Mouse (Mus musculus) intestine, postnatal 0 days (tissue): ENCODE results near the gene Rtn4rl1. TPM values are rescaled to one million over a fixed set of nuclear protein-coding genes. Genes with fewer than 3 reads are reported as not detected.

Experiments
- ATAC-seq: fragments of 200-750 bp; cut with Nextera tagmentation; 2 replicates; pipeline ENCODE4 v1.8.0; 2017; ENCODE audit warnings: mild to moderate bottlenecking, moderate TSS enrichment, moderate library complexity
- H3K27ac ChIP-seq: fragments of 300-500 bp; sonication (generic); 2 replicates; pipeline ENCODE4 v1.5.1; 2014; ENCODE audit warnings: mild to moderate bottlenecking, low read depth, low read length, moderate library complexity
- H3K27me3 ChIP-seq: fragments of 300-500 bp; sonication (generic); replicated peaks from 2 replicates; pipeline ENCODE4 v1.6.1; 2014; ENCODE audit warnings: low read length, mixed read lengths; ENCODE audit not compliant: control insufficient read depth, insufficient read depth
- H3K36me3 ChIP-seq: fragments of 300-500 bp; sonication (generic); 2 replicates; pipeline ENCODE4 v1.6.1; 2014; ENCODE audit warnings: mild to moderate bottlenecking, moderate library complexity; ENCODE audit not compliant: control insufficient read depth, insufficient read depth
- H3K4me1 ChIP-seq: fragments of 300-500 bp; sonication (generic); replicated peaks from 2 replicates; pipeline ENCODE4 v1.6.1; 2014; ENCODE audit warnings: antibody characterized with exemption, low read length, mixed read lengths; ENCODE audit not compliant: control insufficient read depth, insufficient read depth
- H3K4me2 ChIP-seq: fragments of 300-500 bp; sonication (generic); replicated peaks from 2 replicates; pipeline ENCODE4 v1.6.1; 2014; ENCODE audit warnings: low read depth, mild to moderate bottlenecking, moderate library complexity
- H3K4me3 ChIP-seq: fragments of 300-500 bp; sonication (generic); 2 replicates; pipeline ENCODE4 v1.5.1; 2014; ENCODE audit warnings: low read depth, low read length
- H3K9ac ChIP-seq: fragments of 300-500 bp; sonication (generic); 2 replicates; pipeline ENCODE4 v1.6.1; 2014; ENCODE audit warnings: mild to moderate bottlenecking, low read depth, low read length
- H3K9me3 ChIP-seq: fragments of 300-500 bp; sonication (generic); 2 replicates; pipeline ENCODE4 v1.6.1; 2016; ENCODE audit warnings: mixed run types; ENCODE audit not compliant: control insufficient read depth
- CTCF ChIP-seq: sonication (generic); IDR thresholded peaks from 2 replicates; pipeline ENCODE4 v1.5.1; 2016; ENCODE audit warnings: low read depth, mild to moderate bottlenecking, control low read depth, antibody characterized with exemption, moderate library complexity
- WGBS: fragments of 180-500 bp; shearing (Covaris S2); extraction: QIAGEN DNeasy Blood & Tissue Kit; methylation state at CpG from one replicate; pipeline ENCODE4 v1.1.7; 2014; 5-methylcytosine and 5-hydroxymethylcytosine counted together
- polyA plus RNA-seq: library from polyadenylated mRNA; unstranded; fragments of >200 nt; fragmentation: Nextera tagmentation; extraction: Ambion mirVana; gene quantifications from 2 replicates; pipeline ENCODE4 v1.2.1, GENCODE M21; 2015

The Rtn4rl1 gene
- polyA plus RNA-seq, result 1.5 and 1.8 TPM in 2 replicates

GRCm38 (mm10) chr11:75193256-75194071 is at the start of gene Rtn4rl1:
TSS of gene Rtn4rl1 (plus strand) at chr11:75193783.
- H3K9me3 ChIP-seq, result no peaks in the 10 kb centered on the region
- H3K9ac ChIP-seq, result peak within 1 kb of the TSS; percentile 34; the same call in 1 of the 2 replicates
- H3K4me1 ChIP-seq, result peaks cover 5% of the 10 kb centered on the region; the same call in 1 of the 2 replicates
- ATAC-seq, result peak; percentile 10; the same call in 1 of the 2 replicates
- WGBS, result under 1% methylated on average over 80 of the region's 84 CpGs
- peaks cover 29% of the 10 kb centered on the region for H3K27me3 ChIP-seq
- peak within 1 kb of the TSS; percentile 61 for H3K4me3 ChIP-seq
- peak within 1 kb of the TSS; percentile 95 for H3K4me2 ChIP-seq
- H3K36me3 ChIP-seq, result no peaks in the 10 kb centered on the region
- TF ChIP-seq CTCF, result 0 out of 2 replicates have a peak, but pooled peaks have one; percentile 1
- H3K27ac ChIP-seq, result no peak within 1 kb of the TSS

- no peaks in the 10 kb centered on the region for H3K27me3 ChIP-seq
- H3K36me3 ChIP-seq, result peaks cover 33% of the 10 kb centered on the region
- H3K9ac ChIP-seq, result no peak overlapping the region
- 80% methylated on average over 2 of the region's 2 CpGs for WGBS
- H3K9me3 ChIP-seq, result no peaks in the 10 kb centered on the region
- H3K27ac ChIP-seq, result no peak overlapping the region
- no peak for ATAC-seq
- no peak for TF ChIP-seq CTCF
- H3K4me2 ChIP-seq, result no peak overlapping the region
- H3K4me1 ChIP-seq, result peaks cover 24% of the 10 kb centered on the region
- no peak overlapping the region for H3K4me3 ChIP-seq
These were observed 47.7 kb upstream of the Rtn4rl1 start for GRCm38 (mm10) chr11:75145841-75146240.

GRCm38 (mm10) chr11:75147106-75147845 is 46.3 kb upstream of the Rtn4rl1 start:
- Histone ChIP-seq H3K4me2 (no peak overlapping the region), H3K27me3 (no peaks in the 10 kb centered on the region), H3K36me3 (peaks cover 33% of the 10 kb centered on the region), H3K9ac (no peak overlapping the region), H3K4me1 (peaks cover 13% of the 10 kb centered on the region), H3K27ac (peak overlapping the region; percentile 74), H3K9me3 (no peaks in the 10 kb centered on the region), H3K4me3 (no peak overlapping the region)
- 17% methylated on average over 11 of the region's 11 CpGs for WGBS
- peak; percentile 46 for ATAC-seq
- no peak for TF ChIP-seq CTCF

GRCm38 (mm10) chr11:75147846-75148168 is 45.8 kb upstream of the Rtn4rl1 start:
- peak; percentile 43; the same call in 1 of the 2 replicates for TF ChIP-seq CTCF
- 9% methylated on average over 3 of the region's 3 CpGs for WGBS
- Histone ChIP-seq H3K27ac (peak overlapping the region; percentile 74), H3K36me3 (peaks cover 29% of the 10 kb centered on the region), H3K27me3 (no peaks in the 10 kb centered on the region), H3K9me3 (no peaks in the 10 kb centered on the region), H3K4me1 (peaks cover 13% of the 10 kb centered on the region), H3K9ac (no peak overlapping the region), H3K4me2 (no peak overlapping the region), H3K4me3 (no peak overlapping the region)
- peak; percentile 93 for ATAC-seq

- H3K4me1 ChIP-seq, result peaks cover 13% of the 10 kb centered on the region
- H3K4me2 ChIP-seq, result no peak overlapping the region
- H3K27me3 ChIP-seq, result no peaks in the 10 kb centered on the region
- ATAC-seq, result no peak
- TF ChIP-seq CTCF, result no peak
- no peak overlapping the region for H3K9ac ChIP-seq
- WGBS, result 75% methylated on average over 11 of the region's 11 CpGs
- peaks cover 27% of the 10 kb centered on the region for H3K36me3 ChIP-seq
- H3K4me3 ChIP-seq, result no peak overlapping the region
- H3K9me3 ChIP-seq, result no peaks in the 10 kb centered on the region
- H3K27ac ChIP-seq, result peak overlapping the region; percentile 74
These were observed 45.1 kb upstream of the Rtn4rl1 start for GRCm38 (mm10) chr11:75148332-75149035.

GRCm38 (mm10) chr11:75150346-75150745 is 43.2 kb upstream of the Rtn4rl1 start:
- no peak overlapping the region for H3K4me3 ChIP-seq
- peaks cover 13% of the 10 kb centered on the region for H3K4me1 ChIP-seq
- no peak overlapping the region for H3K9ac ChIP-seq
- ATAC-seq, result no peak
- TF ChIP-seq CTCF, result no peak
- H3K9me3 ChIP-seq, result no peaks in the 10 kb centered on the region
- peaks cover 13% of the 10 kb centered on the region for H3K36me3 ChIP-seq
- 70% methylated on average over 1 of the region's 1 CpGs for WGBS
- no peak overlapping the region for H3K4me2 ChIP-seq
- no peaks in the 10 kb centered on the region for H3K27me3 ChIP-seq
- no peak overlapping the region for H3K27ac ChIP-seq
